Mouse (Mus musculus): ENCODE measurements around the gene Olfr198. TPM values are rescaled to one million over a fixed set of nuclear protein-coding genes. Genes with fewer than 3 reads are reported as not detected.

The Olfr198 gene
- not detected for polyA plus RNA-seq (2014; fragmentation: Illumina TruSeq; extraction: RNeasy Lipid Tissue Mini Kit (QIAGEN cat#74804); ENCODE audit: low read depth, low replicate concordance)

GRCm38 (mm10) chr16:59203433-59203832 lies at the start of gene Olfr198:
Gene Olfr198, minus strand, starts transcription at chr16:59203533.

DNA sequence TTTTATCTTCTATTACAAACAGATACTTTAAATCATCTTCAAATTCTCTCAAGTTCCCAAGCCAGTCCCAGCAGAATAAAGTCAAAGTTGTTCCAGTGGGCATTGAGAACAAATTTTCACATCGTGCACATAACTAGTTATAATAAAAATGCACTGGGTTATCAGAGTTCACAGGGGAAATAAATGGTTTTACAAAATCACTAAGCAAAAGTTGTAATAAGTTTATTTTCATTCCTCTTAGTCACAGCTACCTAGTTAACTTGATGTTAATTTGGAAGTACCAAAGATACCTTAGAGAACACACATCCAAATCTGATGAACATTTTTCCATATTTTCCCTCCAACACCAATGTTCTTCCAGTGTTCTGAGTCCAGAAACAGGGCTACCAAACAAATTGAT lies 16.3 kb upstream of the Olfr198 start, which contains the start of gene Olfr199:
Gene Olfr199 (minus strand): TSS at position 101 of the 400 bp plus-strand sequence.

GRCm38 (mm10) chr16:59170354-59170753 lies 33.0 kb downstream of the Olfr198 start, which contains the start of gene Olfr196:
Gene Olfr196, minus strand, starts transcription at chr16:59170454.

Other genes starting within 250 kb of the Olfr198 start
- not detected for gene Olfr183, start 208.2 kb downstream of the Olfr198 start, polyA plus RNA-seq (2014; fragmentation: Illumina TruSeq; extraction: RNeasy Lipid Tissue Mini Kit (QIAGEN cat#74804); ENCODE audit: low read depth, low replicate concordance)
- not detected for gene Olfr186, start 173.2 kb downstream of the Olfr198 start, polyA plus RNA-seq (2014; fragmentation: Illumina TruSeq; extraction: RNeasy Lipid Tissue Mini Kit (QIAGEN cat#74804); ENCODE audit: low read depth, low replicate concordance)
- not detected for gene Olfr187, start 163.8 kb downstream of the Olfr198 start, polyA plus RNA-seq (2014; fragmentation: Illumina TruSeq; extraction: RNeasy Lipid Tissue Mini Kit (QIAGEN cat#74804); ENCODE audit: low read depth, low replicate concordance)
- not detected for gene Olfr190, start 125.5 kb downstream of the Olfr198 start, polyA plus RNA-seq (2014; fragmentation: Illumina TruSeq; extraction: RNeasy Lipid Tissue Mini Kit (QIAGEN cat#74804); ENCODE audit: low read depth, low replicate concordance)
- gene Olfr191, start 113.7 kb downstream of the Olfr198 start, polyA plus RNA-seq (2014; fragmentation: Illumina TruSeq; extraction: RNeasy Lipid Tissue Mini Kit (QIAGEN cat#74804); ENCODE audit: low read depth, low replicate concordance): not detected
- gene Olfr193, start 91.7 kb downstream of the Olfr198 start, polyA plus RNA-seq (2014; fragmentation: Illumina TruSeq; extraction: RNeasy Lipid Tissue Mini Kit (QIAGEN cat#74804); ENCODE audit: low read depth, low replicate concordance): not detected
- gene Olfr194, start 82.5 kb downstream of the Olfr198 start, polyA plus RNA-seq (2014; fragmentation: Illumina TruSeq; extraction: RNeasy Lipid Tissue Mini Kit (QIAGEN cat#74804); ENCODE audit: low read depth, low replicate concordance): not detected
- 0.49 TPM for gene Olfr195, start 56.5 kb downstream of the Olfr198 start, polyA plus RNA-seq (2014; fragmentation: Illumina TruSeq; extraction: RNeasy Lipid Tissue Mini Kit (QIAGEN cat#74804); ENCODE audit: low read depth, low replicate concordance)
- gene Olfr196, start 33.1 kb downstream of the Olfr198 start, polyA plus RNA-seq (2014; fragmentation: Illumina TruSeq; extraction: RNeasy Lipid Tissue Mini Kit (QIAGEN cat#74804); ENCODE audit: low read depth, low replicate concordance): not detected
- gene Olfr199, start 16.2 kb upstream of the Olfr198 start, polyA plus RNA-seq (2014; fragmentation: Illumina TruSeq; extraction: RNeasy Lipid Tissue Mini Kit (QIAGEN cat#74804); ENCODE audit: low read depth, low replicate concordance): not detected
- gene Olfr201, start 69.1 kb upstream of the Olfr198 start, polyA plus RNA-seq (2014; fragmentation: Illumina TruSeq; extraction: RNeasy Lipid Tissue Mini Kit (QIAGEN cat#74804); ENCODE audit: low read depth, low replicate concordance): not detected
- gene Olfr202, start 83.3 kb upstream of the Olfr198 start, polyA plus RNA-seq (2014; fragmentation: Illumina TruSeq; extraction: RNeasy Lipid Tissue Mini Kit (QIAGEN cat#74804); ENCODE audit: low read depth, low replicate concordance): not detected
- not detected for gene Olfr203, start 95.3 kb upstream of the Olfr198 start, polyA plus RNA-seq (2014; fragmentation: Illumina TruSeq; extraction: RNeasy Lipid Tissue Mini Kit (QIAGEN cat#74804); ENCODE audit: low read depth, low replicate concordance)
- gene Olfr204, start 114.7 kb upstream of the Olfr198 start, polyA plus RNA-seq (2014; fragmentation: Illumina TruSeq; extraction: RNeasy Lipid Tissue Mini Kit (QIAGEN cat#74804); ENCODE audit: low read depth, low replicate concordance): not detected
- not detected for gene Olfr205, start 127.6 kb upstream of the Olfr198 start, polyA plus RNA-seq (2014; fragmentation: Illumina TruSeq; extraction: RNeasy Lipid Tissue Mini Kit (QIAGEN cat#74804); ENCODE audit: low read depth, low replicate concordance)
- gene Olfr206, start 145.7 kb upstream of the Olfr198 start, polyA plus RNA-seq (2014; fragmentation: Illumina TruSeq; extraction: RNeasy Lipid Tissue Mini Kit (QIAGEN cat#74804); ENCODE audit: low read depth, low replicate concordance): not detected
- not detected for gene Olfr209, start 160.5 kb upstream of the Olfr198 start, polyA plus RNA-seq (2014; fragmentation: Illumina TruSeq; extraction: RNeasy Lipid Tissue Mini Kit (QIAGEN cat#74804); ENCODE audit: low read depth, low replicate concordance)
- gene Gabrr3, start 203.8 kb upstream of the Olfr198 start, polyA plus RNA-seq (2014; fragmentation: Illumina TruSeq; extraction: RNeasy Lipid Tissue Mini Kit (QIAGEN cat#74804); ENCODE audit: low read depth, low replicate concordance): not detected